Mouse (Mus musculus) limb, embryonic 14.5 days (tissue): ENCODE results near the gene Cadps. TPM values are rescaled to one million over a fixed set of nuclear protein-coding genes. Genes with fewer than 3 reads are reported as not detected.

Experiments
- ATAC-seq: fragments of 200-750 bp; cut with Nextera tagmentation; 2 replicates; pipeline ENCODE4 v1.8.0; 2017; ENCODE audit warnings: low read depth, moderate number of reproducible peaks, moderate TSS enrichment; ENCODE audit not compliant: low FRiP score
- DNase-seq: peaks from one replicate; pipeline ENCODE4 v3.0.0-alpha.2; 2015; ENCODE audit warnings: low spot score
- H3K27ac ChIP-seq: fragments of 300-500 bp; sonication (generic); replicated peaks from 2 replicates; pipeline ENCODE4 v1.5.1; 2014; ENCODE audit warnings: low read depth, mild to moderate bottlenecking, low read length, moderate library complexity, mixed read lengths
- H3K27me3 ChIP-seq: fragments of 300-500 bp; sonication (generic); 2 replicates; pipeline ENCODE4 v1.6.1; 2014; ENCODE audit warnings: low read length, mixed read lengths; ENCODE audit not compliant: control insufficient read depth, insufficient read depth
- H3K36me3 ChIP-seq: fragments of 300-500 bp; sonication (generic); 2 replicates; pipeline ENCODE4 v1.6.1; 2014; ENCODE audit warnings: mild to moderate bottlenecking, low read length, moderate library complexity, mixed read lengths; ENCODE audit not compliant: control insufficient read depth, insufficient read depth
- H3K4me1 ChIP-seq: fragments of 300-500 bp; sonication (generic); 2 replicates; pipeline ENCODE4 v1.6.1; 2014; ENCODE audit warnings: antibody characterized with exemption, low read length, mixed read lengths; ENCODE audit not compliant: control insufficient read depth, insufficient read depth
- H3K4me2 ChIP-seq: fragments of 300-500 bp; sonication (generic); replicated peaks from 2 replicates; pipeline ENCODE4 v1.6.1; 2014; ENCODE audit warnings: low read depth, mild to moderate bottlenecking, low read length, moderate library complexity; ENCODE audit not compliant: severe bottlenecking
- H3K4me3 ChIP-seq: fragments of 300-500 bp; sonication (generic); replicated peaks from 2 replicates; pipeline ENCODE4 v1.5.1; 2014; ENCODE audit warnings: low read length
- H3K9ac ChIP-seq: fragments of 300-500 bp; sonication (generic); 2 replicates; pipeline ENCODE4 v1.6.1; 2014; ENCODE audit warnings: mild to moderate bottlenecking, low read depth, low read length, moderate library complexity; ENCODE audit not compliant: severe bottlenecking
- H3K9me3 ChIP-seq: fragments of 300-500 bp; sonication (generic); 2 replicates; pipeline ENCODE4 v1.6.1; 2016; ENCODE audit warnings: low read length; ENCODE audit not compliant: control insufficient read depth
- POLR2A ChIP-seq: fragments of 200-500 bp; IDR thresholded peaks from 2 replicates; pipeline ENCODE4 v1.8.0; 2012; ENCODE audit warnings: inconsistent platforms, mild to moderate bottlenecking, moderate library complexity, borderline replicate concordance; ENCODE audit not compliant: insufficient read depth, insufficient read length; ENCODE audit errors: extremely low read depth
- WGBS: fragments of 180-500 bp; shearing (Covaris S2); extraction: QIAGEN DNeasy Blood & Tissue Kit; methylation state at CpG from one replicate; pipeline ENCODE4 v1.1.7; 2014; 5-methylcytosine and 5-hydroxymethylcytosine counted together
- polyA plus RNA-seq, 2 experiments: library from polyadenylated mRNA; depleted of rRNA in 1 of 2; stranded (reverse) in 1 of 2; unstranded in 1 of 2; fragments of >200 nt; fragmentation: Nextera tagmentation in 1 of 2; extraction: Ambion mirVana in 1 of 2; gene quantifications; 2 replicates each; pipeline versions ENCODE4 v1.2.1 to v1.2.3; 2012 to 2014

Gene Cadps
- polyA plus RNA-seq, 2 experiments = 4.9 to 5.9 TPM

GRCm38 (mm10) chr14:12751821-12752220 lies 71.1 kb downstream of the Cadps start:
- DNase-seq (no peak), ATAC-seq (no peak)
- TF ChIP-seq POLR2A = no peak
- WGBS = 64% methylated on average over 1 of the region's 1 CpGs
- no peak overlapping the region for H3K4me3 ChIP-seq
- no peak overlapping the region for H3K27ac ChIP-seq
- no peak overlapping the region for H3K4me2 ChIP-seq
- no peaks in the 10 kb centered on the region for H3K27me3 ChIP-seq
- no peaks in the 10 kb centered on the region for H3K9me3 ChIP-seq
- no peaks in the 10 kb centered on the region for H3K36me3 ChIP-seq
- no peak overlapping the region for H3K9ac ChIP-seq
- H3K4me1 ChIP-seq = no peaks in the 10 kb centered on the region

- Histone ChIP-seq H3K4me2 (no peak overlapping the region), H3K4me3 (no peak overlapping the region), H3K9ac (no peak overlapping the region), H3K36me3 (no peaks in the 10 kb centered on the region), H3K9me3 (no peaks in the 10 kb centered on the region), H3K27ac (no peak overlapping the region), H3K27me3 (no peaks in the 10 kb centered on the region), H3K4me1 (no peaks in the 10 kb centered on the region)
- ATAC-seq = no peak
- WGBS = 87% methylated on average over 2 of the region's 2 CpGs
- no peak for DNase-seq
- no peak for TF ChIP-seq POLR2A
Measured at GRCm38 (mm10) chr14:12730979-12731378, 91.9 kb downstream of the Cadps start.

GRCm38 (mm10) chr14:12722452-12723194 lies 100.3 kb downstream of the Cadps start:
- WGBS = 70% methylated on average over 1 of the region's 1 CpGs
- H3K27ac ChIP-seq = no peak overlapping the region
- H3K36me3 ChIP-seq = no peaks in the 10 kb centered on the region
- no peak overlapping the region for H3K4me3 ChIP-seq
- no peak for TF ChIP-seq POLR2A
- H3K4me1 ChIP-seq = no peaks in the 10 kb centered on the region
- no peak for ATAC-seq
- no peak overlapping the region for H3K4me2 ChIP-seq
- no peak for DNase-seq
- no peak overlapping the region for H3K9ac ChIP-seq
- no peaks in the 10 kb centered on the region for H3K9me3 ChIP-seq
- no peaks in the 10 kb centered on the region for H3K27me3 ChIP-seq

GRCm38 (mm10) chr14:12718766-12719165 lies 104.1 kb downstream of the Cadps start:
- no peak overlapping the region for H3K27ac ChIP-seq
- H3K4me2 ChIP-seq = no peak overlapping the region
- ATAC-seq (no peak), DNase-seq (no peak)
- H3K4me1 ChIP-seq = no peaks in the 10 kb centered on the region
- no peak overlapping the region for H3K9ac ChIP-seq
- H3K9me3 ChIP-seq = no peaks in the 10 kb centered on the region
- WGBS = 79% methylated on average over 3 of the region's 3 CpGs
- H3K36me3 ChIP-seq = no peaks in the 10 kb centered on the region
- no peaks in the 10 kb centered on the region for H3K27me3 ChIP-seq
- H3K4me3 ChIP-seq = no peak overlapping the region
- no peak for TF ChIP-seq POLR2A

- Histone ChIP-seq H3K4me1 (no peaks in the 10 kb centered on the region), H3K27ac (no peak overlapping the region), H3K9ac (no peak overlapping the region), H3K4me2 (no peak overlapping the region), H3K27me3 (no peaks in the 10 kb centered on the region), H3K9me3 (no peaks in the 10 kb centered on the region), H3K4me3 (no peak overlapping the region), H3K36me3 (no peaks in the 10 kb centered on the region)
- WGBS = 81% methylated on average over 2 of the region's 2 CpGs
- no peak for ATAC-seq
- no peak for TF ChIP-seq POLR2A
- DNase-seq = no peak
Measured at GRCm38 (mm10) chr14:12715906-12716659, 106.8 kb downstream of the Cadps start.
